Mouse (Mus musculus) thymus, postnatal 10 days (tissue): ENCODE results near the gene Plcb3.

Experiments
- DNase-seq, 2 experiments: peaks; one replicate each; pipeline ENCODE4 v3.0.0; 2021; ENCODE audit warnings: low spot score in 2 of 2

Gene Plcb3

DNA sequence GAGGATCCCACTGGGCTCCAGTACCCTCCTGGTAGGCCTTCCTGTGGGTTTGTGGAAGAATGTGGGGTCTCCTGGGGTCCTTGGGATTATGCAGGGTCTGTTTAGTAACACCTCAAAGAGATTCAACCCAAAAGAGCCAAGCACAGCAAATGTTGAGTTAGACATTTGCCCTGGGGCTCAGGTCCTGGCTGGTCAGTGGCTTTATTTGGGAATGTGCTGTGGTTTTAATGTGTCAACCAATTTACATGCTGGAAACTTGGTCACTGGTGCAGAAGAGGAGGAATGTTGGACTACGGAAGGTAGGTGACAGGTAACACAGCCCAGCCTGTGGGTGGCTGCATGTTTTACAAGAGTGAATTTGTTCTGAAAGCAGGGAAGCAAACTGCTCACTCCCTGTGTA lies 73.2 kb downstream of the Plcb3 start:
- DNase-seq = no peak
